Mouse (Mus musculus) kidney, adult 2 months (tissue): ENCODE measurements around the gene Gpd1. TPM values are rescaled to one million over a fixed set of nuclear protein-coding genes. Genes with fewer than 3 reads are reported as not detected.
A peak's percentile ranks its signal among the peaks of the same experiment; 100 is the strongest.

Experiments
- DNase-seq: peaks from one replicate; pipeline ENCODE4 v3.0.0; 2021
- H3K27ac ChIP-seq: fragments of 200-500 bp; 2 replicates; pipeline ENCODE4 v1.5.1; 2012; ENCODE audit warnings: low read depth, low read length, control low read depth, inconsistent platforms; ENCODE audit not compliant: insufficient read depth
- H3K27me3 ChIP-seq: fragments of 200-500 bp; replicated peaks from 2 replicates; pipeline ENCODE4 v1.6.1; 2012; ENCODE audit warnings: mild to moderate bottlenecking, moderate library complexity, low read length, inconsistent platforms; ENCODE audit not compliant: control insufficient read depth, insufficient read depth
- H3K36me3 ChIP-seq: fragments of 200-500 bp; 2 replicates; pipeline ENCODE4 v1.6.1; 2012; ENCODE audit warnings: mild to moderate bottlenecking, moderate library complexity, low read length, inconsistent platforms; ENCODE audit not compliant: control insufficient read depth, insufficient read depth
- H3K4me1 ChIP-seq: fragments of 200-500 bp; 2 replicates; pipeline ENCODE4 v1.6.1; 2011; ENCODE audit warnings: low read length; ENCODE audit not compliant: control insufficient read depth, insufficient read depth
- H3K4me3 ChIP-seq: fragments of 200-500 bp; 2 replicates; pipeline ENCODE4 v1.5.1; 2011; ENCODE audit warnings: mild to moderate bottlenecking, low read depth, low read length, control low read depth; ENCODE audit not compliant: insufficient read depth
- CTCF ChIP-seq: fragments of 200-500 bp; conservative IDR thresholded peaks from 2 replicates; pipeline ENCODE4 v1.5.1; 2011; ENCODE audit warnings: low read depth, mild to moderate bottlenecking, control low read depth, low read length, moderate library complexity, mixed read lengths; ENCODE audit not compliant: insufficient read depth, insufficient read length
- POLR2A ChIP-seq: fragments of 200-500 bp; IDR thresholded peaks from one replicate; pipeline ENCODE4 v1.6.1; 2011; ENCODE audit warnings: low read depth, low read length, control low read depth
- WGBS: fragments of 180-500 bp; shearing (Covaris S2); methylation state at CpG from one replicate; pipeline ENCODE4 v1.1.7; 2018; 5-methylcytosine and 5-hydroxymethylcytosine counted together
- polyA plus RNA-seq: library from polyadenylated mRNA; depleted of rRNA; stranded (reverse); fragments of >200 nt; gene quantifications from 2 replicates; pipeline ENCODE4 v1.2.3, GENCODE M21; 2012

Gene Gpd1
- polyA plus RNA-seq, 1 experiment, result 506 TPM

GRCm38 (mm10) chr15:99728211-99728610 is 10.9 kb downstream of the Gpd1 start:
- WGBS, result 95% methylated on average over 5 of the region's 5 CpGs
- H3K36me3 ChIP-seq, result peaks cover 3% of the 10 kb centered on the region; the same call in 1 of the 2 replicates
- H3K27ac ChIP-seq, result no peak overlapping the region
- H3K27me3 ChIP-seq, result no peaks in the 10 kb centered on the region
- no peak for DNase-seq
- H3K4me3 ChIP-seq, result no peak overlapping the region
- peaks cover 17% of the 10 kb centered on the region for H3K4me1 ChIP-seq
- TF ChIP-seq CTCF, result no peak
- TF ChIP-seq POLR2A, result no peak

DNA sequence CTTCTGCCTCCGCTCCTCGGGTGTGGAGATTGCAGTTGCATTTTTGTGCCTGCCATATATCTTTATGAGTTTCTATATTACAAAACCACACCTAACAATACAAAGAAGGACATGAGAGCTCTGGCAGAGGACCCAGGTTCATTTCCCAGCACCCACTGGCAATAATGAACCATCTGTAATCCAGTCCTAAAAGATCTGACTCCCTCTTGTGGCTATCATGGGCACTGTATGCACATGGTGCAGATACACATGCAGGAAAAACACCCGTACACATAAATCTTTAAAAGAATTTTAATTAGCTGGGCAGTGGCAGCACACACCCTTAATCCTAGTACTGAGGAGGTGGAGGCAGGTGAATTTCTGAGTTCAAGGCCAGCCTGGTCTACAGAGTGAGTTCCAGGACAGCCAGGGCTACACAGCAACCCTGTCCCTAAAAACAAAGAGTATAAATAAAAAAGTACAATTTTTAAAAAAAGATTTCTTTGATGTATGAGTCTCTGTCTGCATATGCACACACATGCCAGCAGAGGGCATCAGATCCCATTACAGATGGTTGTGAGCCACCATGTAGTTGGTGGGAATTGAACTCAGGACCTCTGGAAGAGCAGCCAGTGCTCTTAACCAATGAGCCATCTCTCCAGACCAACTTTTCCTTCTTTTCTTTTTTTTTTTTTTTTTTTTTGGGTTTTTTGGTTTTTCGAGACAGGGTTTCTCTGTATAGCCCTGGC is 11.9 kb downstream of the Gpd1 start:
- Histone ChIP-seq H3K27ac (no peak overlapping the region), H3K27me3 (no peaks in the 10 kb centered on the region), H3K4me3 (no peak overlapping the region), H3K4me1 (peaks cover 8% of the 10 kb centered on the region), H3K36me3 (peaks cover 3% of the 10 kb centered on the region; the same call in 1 of the 2 replicates)
- TF ChIP-seq POLR2A (no peak), CTCF (0 out of 2 replicates have a peak, but pooled peaks have one; percentile 22)
- WGBS, result 96% methylated on average over 3 of the region's 4 CpGs
- DNase-seq, result no peak

- WGBS, result 87% methylated on average over 2 of the region's 2 CpGs
- peaks cover 3% of the 10 kb centered on the region; the same call in 1 of the 2 replicates for H3K36me3 ChIP-seq
- DNase-seq, result no peak
- no peak overlapping the region for H3K27ac ChIP-seq
- TF ChIP-seq CTCF, result no peak
- TF ChIP-seq POLR2A, result no peak
- H3K4me1 ChIP-seq, result peaks cover 3% of the 10 kb centered on the region; the same call in 1 of the 2 replicates
- H3K4me3 ChIP-seq, result no peak overlapping the region
- H3K27me3 ChIP-seq, result no peaks in the 10 kb centered on the region
Measured at GRCm38 (mm10) chr15:99731167-99731566, 13.9 kb downstream of the Gpd1 start.

- peaks cover under 1% of the 10 kb centered on the region; the same call in 1 of the 2 replicates for H3K4me1 ChIP-seq
- no peak for DNase-seq
- H3K36me3 ChIP-seq, result peaks cover 3% of the 10 kb centered on the region; the same call in 1 of the 2 replicates
- no peak overlapping the region for H3K27ac ChIP-seq
- no peak overlapping the region for H3K4me3 ChIP-seq
- TF ChIP-seq CTCF (no peak), POLR2A (no peak)
- H3K27me3 ChIP-seq, result no peaks in the 10 kb centered on the region
- WGBS, result 90% methylated on average over 3 of the region's 3 CpGs
Measured at GRCm38 (mm10) chr15:99731678-99732077, 14.4 kb downstream of the Gpd1 start.

GRCm38 (mm10) chr15:99733186-99733585 is 15.9 kb downstream of the Gpd1 start:
- peaks cover 3% of the 10 kb centered on the region; the same call in 1 of the 2 replicates for H3K36me3 ChIP-seq
- no peak overlapping the region for H3K27ac ChIP-seq
- WGBS, result 95% methylated on average over 5 of the region's 5 CpGs
- TF ChIP-seq POLR2A (no peak), CTCF (no peak)
- no peaks in the 10 kb centered on the region for H3K4me1 ChIP-seq
- no peak overlapping the region for H3K4me3 ChIP-seq
- H3K27me3 ChIP-seq, result no peaks in the 10 kb centered on the region
- no peak for DNase-seq

DNA sequence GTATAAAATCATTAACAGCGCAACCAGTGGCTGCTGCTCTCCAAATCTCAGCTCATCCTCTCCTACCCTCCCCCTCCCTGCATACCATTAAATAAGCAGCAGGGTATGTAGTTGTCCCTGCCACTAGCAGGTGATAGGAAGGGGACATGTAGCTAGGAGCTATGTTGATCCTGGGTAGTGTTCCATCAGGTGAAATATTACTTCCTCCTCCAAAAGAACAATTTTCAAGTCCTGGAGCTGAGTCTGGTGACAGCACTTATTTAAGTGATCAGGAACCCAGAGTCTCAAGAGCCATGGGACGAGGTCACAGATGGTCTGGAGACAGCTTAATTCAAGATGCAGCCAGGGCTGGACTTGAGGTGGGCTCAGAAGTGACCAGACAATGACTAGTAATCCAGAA is 18.3 kb downstream of the Gpd1 start:
- peak; percentile 100 for DNase-seq

GRCm38 (mm10) chr15:99736675-99737074 is 19.4 kb downstream of the Gpd1 start:
- H3K4me1 ChIP-seq, result no peaks in the 10 kb centered on the region
- 86% methylated on average over 11 of the region's 11 CpGs for WGBS
- no peak overlapping the region for H3K4me3 ChIP-seq
- TF ChIP-seq CTCF, result no peak
- no peak for TF ChIP-seq POLR2A
- no peak overlapping the region for H3K27ac ChIP-seq
- no peaks in the 10 kb centered on the region; the same call in 1 of the 2 replicates for H3K36me3 ChIP-seq
- no peaks in the 10 kb centered on the region for H3K27me3 ChIP-seq
- no peak for DNase-seq

More for the DNA sequence above, 18.3 kb downstream of the Gpd1 start:
- no peak overlapping the region for H3K4me3 ChIP-seq
- H3K27ac ChIP-seq, result no peak overlapping the region
- no peaks in the 10 kb centered on the region for H3K27me3 ChIP-seq
- no peaks in the 10 kb centered on the region for H3K4me1 ChIP-seq
- H3K36me3 ChIP-seq, result no peaks in the 10 kb centered on the region; the same call in 1 of the 2 replicates
- TF ChIP-seq CTCF (no peak), POLR2A (no peak)
- 91% methylated on average over 2 of the region's 2 CpGs for WGBS
